Mouse (Mus musculus) brain, embryonic 14.5 days (tissue): Measurements from ENCODE around the gene Gle1. TPM values are rescaled to one million over a fixed set of nuclear protein-coding genes. Genes with fewer than 3 reads are reported as not detected.
"Not testable (repeated sequence)": the region's sequence is repeated elsewhere in the genome, so short reads cannot be mapped to it uniquely, and the experiment has no call there.

Source experiments
- DNase-seq: peaks from one replicate; pipeline ENCODE4 v3.0.0-alpha.2; 2011; ENCODE audit warnings: low read depth
- CTCF ChIP-seq: fragments of 200-500 bp; IDR thresholded peaks from 2 replicates; pipeline ENCODE4 v1.5.1; 2012; ENCODE audit warnings: inconsistent platforms, mild to moderate bottlenecking, moderate library complexity, borderline replicate concordance; ENCODE audit not compliant: insufficient read depth, insufficient read length; ENCODE audit errors: extremely low read depth
- POLR2A ChIP-seq: fragments of 200-500 bp; IDR thresholded peaks from 2 replicates; pipeline ENCODE4 v1.6.1; 2012; ENCODE audit warnings: mild to moderate bottlenecking, inconsistent platforms, borderline replicate concordance; ENCODE audit not compliant: poor library complexity, insufficient read depth, insufficient read length, severe bottlenecking; ENCODE audit errors: extremely low read depth
- polyA plus RNA-seq: library from polyadenylated mRNA; depleted of rRNA; stranded (reverse); fragments of >200 nt; gene quantifications from 2 replicates; pipeline ENCODE4 v1.2.3, GENCODE M21; 2012; rRNA removed

The Gle1 gene
- 51.6 and 58.0 TPM in 2 replicates for polyA plus RNA-seq

DNA sequence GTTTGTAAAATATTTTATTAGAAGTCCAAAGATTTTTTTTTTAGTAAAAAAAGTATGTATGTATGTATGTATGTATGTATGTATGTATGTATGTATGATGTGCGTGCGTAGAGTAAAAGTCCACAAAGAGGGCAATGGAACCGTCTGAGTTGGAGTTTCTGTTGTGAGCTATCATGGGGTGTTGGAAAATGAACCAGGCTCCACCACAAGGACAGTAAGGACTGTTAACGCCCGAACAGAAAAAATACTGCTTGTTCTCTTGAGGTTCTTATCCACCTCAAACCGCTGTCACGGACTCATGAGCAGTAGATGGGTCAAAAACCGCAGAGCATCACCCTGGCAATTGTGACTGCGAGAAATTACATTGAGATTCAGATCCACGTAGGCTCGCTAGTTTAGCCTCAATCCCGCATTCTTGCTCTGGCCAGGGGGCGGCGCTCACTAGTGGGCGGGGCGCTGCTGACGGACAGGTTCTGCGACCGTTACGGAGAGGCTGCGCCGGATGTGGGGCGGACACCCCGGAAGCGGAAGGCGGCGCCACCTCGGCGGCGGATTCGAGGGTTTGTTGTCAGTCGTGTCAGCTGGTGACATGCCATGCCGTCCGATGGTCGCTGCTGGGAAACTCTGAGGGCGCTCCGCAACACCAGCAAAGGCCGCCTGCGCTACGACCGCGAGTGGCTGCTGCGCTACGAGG is at the start of gene Gle1:
TSS of gene Gle1 (plus strand) at position 521 of the 694 bp plus-strand sequence.
- peak; percentile 98 for DNase-seq
- TF ChIP-seq CTCF: peak; percentile 61
- TF ChIP-seq POLR2A: peak; percentile 34; the same call in 1 of the 2 replicates

DNA sequence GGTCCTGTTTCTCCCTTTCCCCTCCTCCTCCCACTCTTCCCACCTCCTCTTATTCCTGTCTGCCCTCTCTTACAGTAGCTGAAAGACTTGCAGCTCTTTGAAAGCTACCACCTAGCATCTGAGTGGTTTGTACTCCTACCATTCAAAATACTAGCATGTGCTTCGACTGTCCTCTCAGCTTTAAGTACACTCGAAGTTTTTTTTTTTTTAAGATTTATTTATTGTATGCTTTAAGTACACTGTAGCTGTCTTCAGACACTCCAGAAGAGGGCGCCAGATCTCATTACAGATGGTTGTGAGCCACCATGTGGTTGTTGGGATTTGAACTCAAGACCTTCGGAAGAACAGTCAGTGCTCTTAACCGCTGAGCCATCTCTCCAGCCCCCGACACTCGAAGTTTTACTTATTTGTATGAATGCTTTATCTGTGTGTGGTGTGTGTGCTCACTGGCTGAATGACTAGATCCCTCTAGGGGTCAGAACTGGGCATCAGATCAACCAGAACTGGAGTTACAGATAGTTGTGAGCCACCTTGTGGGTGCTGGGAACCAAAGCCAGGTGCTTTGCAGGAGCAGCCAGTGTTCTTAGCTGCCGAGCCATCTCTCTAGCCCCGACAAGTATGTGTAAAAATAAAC is 48.5 kb upstream of the Gle1 start:
- not testable (repeated sequence) for DNase-seq

DNA sequence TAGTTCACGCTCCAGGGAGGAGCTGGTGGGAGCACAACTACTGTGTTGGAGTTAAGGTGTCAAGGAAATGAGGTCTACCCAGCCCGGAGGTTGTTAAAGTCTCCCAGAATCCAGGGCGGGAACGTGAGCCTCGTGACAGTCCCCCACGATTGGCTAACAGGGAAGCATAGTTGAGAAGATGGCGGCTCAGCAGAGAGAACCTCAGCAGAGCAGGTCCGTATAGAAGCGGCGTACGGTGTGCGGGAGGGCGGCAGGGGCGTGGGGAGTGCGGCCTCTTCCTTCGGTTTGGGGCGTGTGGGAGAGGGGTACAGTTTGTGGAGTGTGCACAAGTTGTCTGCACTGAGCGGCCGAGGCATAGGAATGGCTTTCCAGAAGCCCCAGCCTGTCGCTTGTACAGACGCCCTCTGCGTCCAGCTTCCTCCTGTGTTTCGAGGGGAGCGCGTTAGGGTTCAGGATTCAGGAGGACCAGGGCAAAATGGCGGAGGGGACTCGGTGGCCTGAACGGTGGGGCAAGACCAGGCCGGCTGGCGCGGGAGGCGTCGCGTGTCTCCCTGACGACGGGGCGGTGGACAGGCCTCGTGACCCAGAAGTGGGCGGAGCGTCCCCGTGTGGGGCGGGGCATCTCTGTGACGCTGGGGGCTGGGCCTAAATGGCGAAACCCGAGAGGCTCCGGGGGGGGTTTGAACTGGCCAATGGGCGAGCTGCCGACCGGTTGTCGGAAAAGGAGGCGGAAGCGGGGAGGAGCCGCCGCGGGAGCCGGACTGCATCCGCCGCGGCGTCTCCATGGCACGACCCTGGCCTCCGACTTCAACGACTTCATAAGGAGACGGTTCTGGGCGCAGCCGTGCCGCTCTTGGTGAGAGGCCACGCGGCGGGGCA is 45.9 kb upstream of the Gle1 start, which contains the start of gene Odf2:
TSS of gene Odf2 (plus strand) at position 156 of the 879 bp plus-strand sequence.
- TF ChIP-seq POLR2A: peak; percentile 55; the same call in 1 of the 2 replicates
- no peak for TF ChIP-seq CTCF
- DNase-seq: peak; percentile 99

DNA sequence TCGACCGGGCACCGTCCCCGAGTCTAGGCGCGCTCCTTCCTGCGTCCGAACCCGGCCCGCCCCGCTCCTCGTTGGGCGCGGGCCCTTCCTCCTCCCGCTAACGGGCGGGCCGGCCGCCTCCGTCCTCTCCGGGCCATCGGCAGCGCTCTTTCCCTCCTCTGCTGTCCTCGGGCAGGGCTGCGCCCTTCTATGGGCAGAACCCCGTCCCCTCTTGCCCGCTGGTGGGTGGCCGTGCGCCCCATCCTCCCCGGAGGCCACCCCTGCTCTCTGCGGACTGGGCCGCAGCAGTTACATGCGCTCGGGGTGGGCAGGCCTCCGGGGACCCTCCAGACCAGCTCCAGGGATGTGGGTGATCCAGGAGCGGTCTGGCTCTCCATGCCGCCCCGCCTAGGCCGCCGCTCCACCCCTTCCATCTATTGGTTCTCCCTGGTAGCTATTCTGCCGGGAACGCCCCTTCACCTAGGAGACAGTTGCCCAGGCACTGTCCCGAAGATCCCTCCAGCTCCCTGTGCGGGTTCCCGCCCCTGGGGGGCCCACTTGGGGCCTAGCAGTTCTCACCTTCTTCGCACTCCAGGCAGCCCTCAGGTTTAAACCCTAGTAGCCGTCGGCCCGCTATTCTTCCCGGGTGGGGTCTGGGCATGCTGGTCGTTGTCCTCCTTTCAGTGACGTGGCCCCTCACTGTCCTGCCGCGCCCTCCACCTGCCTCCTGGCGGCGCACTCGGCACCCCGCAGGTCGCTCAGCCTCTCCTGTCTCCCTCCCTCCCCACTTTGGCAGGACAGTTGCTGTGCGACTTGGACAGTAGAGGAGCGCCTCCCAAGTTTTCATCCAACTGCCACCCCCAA is 45.0 kb upstream of the Gle1 start:
- DNase-seq: peak; percentile 92
- TF ChIP-seq POLR2A (0 out of 2 replicates have a peak, but pooled peaks have one; percentile 12), CTCF (peak; percentile 28; the same call in 1 of the 2 replicates)

DNA sequence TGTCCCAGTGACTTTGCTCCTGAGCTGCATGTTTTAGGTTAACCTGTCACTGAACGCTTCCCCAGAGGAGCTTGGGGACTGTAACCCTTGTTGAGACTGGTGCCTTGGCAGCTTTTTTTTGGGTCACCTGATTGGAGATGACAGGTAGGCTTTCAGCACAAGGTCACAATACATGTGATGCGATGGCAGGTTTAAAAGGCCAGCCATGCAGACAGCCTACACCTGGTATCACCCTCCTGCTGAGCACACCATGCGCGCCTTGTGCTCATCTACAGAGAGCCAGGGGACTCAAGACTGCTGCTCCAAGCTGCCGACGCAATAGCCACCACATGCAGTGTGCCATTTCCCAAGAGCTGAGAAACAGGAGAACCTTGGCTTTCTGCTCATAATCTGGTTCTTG is 43.5 kb upstream of the Gle1 start:
- TF ChIP-seq CTCF (no peak), POLR2A (no peak)
- no peak for DNase-seq

DNA sequence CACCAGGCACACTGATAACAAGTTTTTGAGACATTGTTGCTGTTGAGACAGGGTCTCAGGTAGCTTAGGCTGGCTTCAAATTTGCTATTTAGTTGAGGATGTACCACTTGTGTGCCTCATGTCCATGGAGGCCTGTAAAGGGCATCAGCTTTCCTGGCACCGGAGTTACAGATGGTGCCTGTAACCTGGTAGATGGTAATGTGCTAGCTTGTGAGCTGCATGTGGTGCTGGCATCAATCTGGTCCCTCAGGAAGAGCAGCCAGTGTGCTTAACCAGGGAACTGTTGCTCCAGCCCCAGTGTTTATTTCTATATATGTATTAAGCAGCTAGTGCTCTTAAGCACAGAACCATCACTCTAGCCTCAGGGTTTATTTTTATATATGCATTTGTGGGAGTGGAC is 39.2 kb upstream of the Gle1 start:
- no peak for DNase-seq
- TF ChIP-seq CTCF (no peak), POLR2A (no peak)

DNA sequence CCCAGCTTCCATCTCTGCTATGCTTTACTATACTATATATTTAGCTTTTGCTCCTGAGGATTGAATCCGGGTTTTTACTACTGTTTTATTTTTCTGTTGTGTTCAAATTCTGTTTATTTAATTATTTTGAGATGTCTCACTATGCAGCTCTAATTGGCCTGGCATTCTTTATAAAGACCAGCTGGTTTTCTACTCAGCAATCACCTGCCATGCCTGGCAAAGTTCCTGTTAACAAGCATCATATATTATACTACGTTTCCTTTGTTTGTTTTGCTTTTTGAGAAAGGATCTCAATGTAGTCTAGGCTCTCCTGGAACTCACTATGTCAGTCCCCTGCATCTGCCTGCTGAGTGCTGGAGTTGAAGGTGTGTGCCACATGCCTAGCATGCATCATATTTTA is 37.9 kb upstream of the Gle1 start:
- DNase-seq: peak; percentile 40

DNA sequence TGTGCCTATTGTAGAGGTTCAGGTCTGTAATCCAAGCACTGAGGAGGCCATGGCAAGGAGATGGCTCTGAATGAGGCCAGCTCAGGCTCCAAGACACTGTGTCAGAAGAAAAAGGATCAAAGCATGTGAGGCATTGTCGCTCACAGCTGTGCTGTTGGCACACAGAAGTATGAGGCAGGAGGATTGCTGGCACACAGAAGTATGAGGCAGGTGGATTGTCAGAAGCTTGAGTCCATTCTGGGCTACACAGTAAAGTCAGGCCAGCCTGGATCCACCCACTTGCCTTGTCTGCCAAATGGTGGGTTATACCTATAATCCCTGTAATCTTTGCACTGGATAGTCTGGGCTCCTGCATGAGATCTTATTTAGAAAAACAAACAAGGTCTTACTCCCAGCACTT is 37.1 kb upstream of the Gle1 start:
- peak; percentile 41 for DNase-seq
- TF ChIP-seq POLR2A (no peak), CTCF (no peak)

More for the DNA sequence above, 37.9 kb upstream of the Gle1 start:
- TF ChIP-seq POLR2A: no peak

DNA sequence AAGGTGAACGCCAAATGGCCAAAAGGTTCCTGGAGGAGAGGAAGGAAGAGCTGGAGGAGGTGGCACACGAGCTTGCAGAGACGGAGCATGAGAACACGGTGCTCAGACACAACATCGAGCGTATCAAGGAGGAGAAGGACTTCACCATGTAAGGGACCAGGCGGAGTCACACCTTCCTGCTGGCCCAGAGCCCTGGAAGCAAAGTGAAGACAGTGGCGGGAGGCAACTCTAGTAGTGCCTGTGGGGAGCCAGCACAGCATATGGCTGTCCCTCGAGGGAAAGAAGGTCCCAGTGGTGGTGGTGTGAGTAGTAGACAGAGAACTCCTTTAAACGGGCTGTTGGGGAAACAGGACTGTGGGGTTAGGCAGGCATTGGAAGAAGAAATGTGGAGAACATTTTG is 33.0 kb upstream of the Gle1 start:
- no peak for DNase-seq
- TF ChIP-seq CTCF (no peak), POLR2A (no peak)

DNA sequence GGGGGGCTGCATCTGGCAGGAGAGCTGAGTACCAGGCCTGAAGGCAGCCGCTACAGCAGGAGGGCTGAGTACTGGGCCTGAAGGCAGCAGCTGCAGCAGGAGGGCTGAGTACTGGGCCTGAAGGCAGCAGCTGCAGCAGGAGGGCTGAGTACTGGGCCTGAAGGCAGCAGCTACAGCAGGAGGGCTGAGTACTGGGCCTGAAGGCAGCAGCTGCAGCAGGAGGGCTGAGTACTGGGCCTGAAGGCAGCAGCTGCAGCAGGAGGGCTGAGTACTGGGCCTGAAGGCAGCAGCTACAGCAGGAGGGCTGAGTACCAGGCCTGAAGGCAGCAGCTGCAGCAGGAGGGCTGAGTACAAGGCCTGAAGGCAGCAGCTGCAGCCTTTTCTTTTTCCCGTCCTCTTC is 27.1 kb upstream of the Gle1 start:
- DNase-seq: not testable (repeated sequence)

DNA sequence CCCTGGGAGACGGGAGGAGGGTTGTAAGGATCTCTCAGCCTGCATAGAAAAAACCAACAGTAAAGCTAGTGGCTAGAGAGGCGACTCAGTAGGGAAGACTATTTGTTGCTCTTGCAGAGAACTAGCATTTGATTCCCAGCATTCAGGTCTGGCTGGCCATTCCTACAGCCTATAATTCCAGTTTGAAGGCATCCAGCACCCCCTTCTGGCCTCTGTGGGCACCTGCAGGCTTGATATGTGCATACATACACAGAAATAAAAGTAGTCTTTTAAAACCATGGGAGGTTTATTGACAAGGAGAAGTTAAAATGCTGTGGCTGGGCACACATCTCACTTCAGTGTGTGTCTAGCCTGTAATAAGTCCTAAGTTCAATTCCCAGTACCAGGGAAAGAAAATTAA is 25.2 kb upstream of the Gle1 start:
- DNase-seq: peak; percentile 31

More for the DNA sequence above, 25.2 kb upstream of the Gle1 start:
- TF ChIP-seq POLR2A (no peak), CTCF (peak; percentile 35; the same call in 1 of the 2 replicates)
